Mouse (Mus musculus) adrenal gland, postnatal 36 days (tissue): ENCODE results near the gene Ltb4r2. TPM values are rescaled to one million over a fixed set of nuclear protein-coding genes. Genes with fewer than 3 reads are reported as not detected.

Experiments used
- DNase-seq, 2 experiments: peaks; one replicate each; pipeline ENCODE4 v3.0.0; 2021; ENCODE audit warnings: mixed read lengths in 1 of 2
- total RNA-seq, 2 experiments: library from RNA; stranded (reverse); gene quantifications; 2 replicates each; pipeline ENCODE4 v1.2.3; 2021

Ltb4r2 gene
- total RNA-seq, 2 experiments from 2014 or later = not detected

GRCm38 (mm10) chr14:55737086-55737687, 24.0 kb upstream of the Ltb4r2 start:
- DNase-seq = no peak

DNA sequence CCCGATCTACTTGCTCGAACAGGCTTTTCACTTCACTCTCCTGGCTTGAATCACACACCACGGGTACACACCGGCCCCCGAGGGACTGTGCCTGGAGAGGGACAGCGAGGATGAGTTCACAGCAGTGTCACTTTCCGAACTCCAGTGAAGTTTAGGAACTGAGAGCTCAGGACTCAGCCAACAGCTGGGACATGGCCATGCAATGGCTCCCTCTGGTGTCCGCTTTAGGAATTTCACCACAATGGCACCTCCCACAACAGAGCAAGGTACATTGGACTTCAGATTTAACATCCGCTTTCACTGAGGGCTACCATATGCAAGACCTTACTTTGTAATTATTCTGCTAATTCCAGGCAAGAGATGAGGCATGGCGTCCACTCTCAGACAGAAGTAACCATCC, 17.5 kb upstream of the Ltb4r2 start:
- DNase-seq = peak; percentile 87 to 90

DNA sequence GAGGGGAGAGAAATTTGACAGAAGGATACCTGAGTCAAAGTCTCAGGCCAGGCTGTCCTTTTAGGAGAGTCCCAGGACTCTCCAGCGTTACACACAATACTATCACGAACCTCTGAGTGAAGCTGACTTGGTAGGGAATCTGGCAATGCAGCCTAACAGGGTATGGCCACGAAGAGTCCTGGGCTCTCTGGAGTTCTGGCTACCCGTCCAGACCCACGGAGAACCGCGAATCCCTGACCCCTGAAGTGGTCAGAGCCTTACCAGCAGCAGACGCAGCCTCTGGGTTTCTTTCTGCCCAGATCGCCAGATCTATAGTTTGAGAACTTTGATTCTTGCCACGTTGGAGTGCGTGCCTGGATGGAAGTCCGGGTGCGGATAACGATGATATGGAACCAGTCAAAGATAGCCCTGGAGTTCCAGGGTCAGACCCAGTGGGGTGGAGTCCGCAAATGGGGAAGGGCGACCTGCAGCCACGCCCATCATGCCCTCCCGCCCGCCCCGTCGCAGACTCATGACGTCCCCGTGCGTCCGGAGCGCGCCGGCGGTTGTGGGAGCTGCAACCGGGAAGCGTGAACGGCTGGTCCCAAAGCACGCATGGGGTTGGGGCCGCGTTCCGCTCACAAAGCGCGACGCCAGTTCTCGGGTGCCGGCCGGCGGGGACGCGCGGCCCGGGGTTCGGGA, 15.9 kb upstream of the Ltb4r2 start, which contains the start of the genes Dhrs1 and Nop9:
TSS of gene Dhrs1 (minus strand) at position 511 of the 681 bp plus-strand sequence.
TSS of gene Nop9 (plus strand) at position 514 of the 681 bp plus-strand sequence.
- DNase-seq = peak; percentile 92 to 93

- DNase-seq = no peak
These were observed 15.4 kb upstream of the Ltb4r2 start for GRCm38 (mm10) chr14:55745861-55746237.

- no peak for DNase-seq
These were observed 14.0 kb upstream of the Ltb4r2 start for GRCm38 (mm10) chr14:55747051-55747847.

DNA sequence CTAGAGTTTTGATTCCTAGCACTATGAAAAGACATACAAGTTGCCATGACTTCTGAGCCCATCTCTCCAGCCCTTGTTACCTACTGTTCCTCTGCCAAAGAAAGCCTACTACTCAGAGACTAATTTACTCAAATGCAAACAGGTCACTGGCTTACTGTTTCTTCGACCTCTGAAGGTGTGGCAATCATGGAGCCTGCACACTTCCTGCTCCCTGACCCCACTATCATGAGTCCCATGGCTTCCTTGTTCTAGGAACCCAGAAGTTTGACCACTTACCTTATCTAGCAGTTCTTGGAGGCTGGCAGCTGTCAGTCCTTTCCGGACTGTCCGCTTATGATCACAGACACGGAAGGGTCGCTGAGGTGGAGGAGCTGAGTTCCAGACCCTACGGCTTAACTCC, 3.7 kb upstream of the Ltb4r2 start:
- DNase-seq = no peak

GRCm38 (mm10) chr14:55758363-55758784, 2.9 kb upstream of the Ltb4r2 start, which contains the start of gene Cideb:
Cideb (minus strand) TSS chr14:55758458.
- DNase-seq = peak; percentile 43 to 65

GRCm38 (mm10) chr14:55760156-55760555, 1.1 kb upstream of the Ltb4r2 start:
- DNase-seq = peak; percentile 85

DNA sequence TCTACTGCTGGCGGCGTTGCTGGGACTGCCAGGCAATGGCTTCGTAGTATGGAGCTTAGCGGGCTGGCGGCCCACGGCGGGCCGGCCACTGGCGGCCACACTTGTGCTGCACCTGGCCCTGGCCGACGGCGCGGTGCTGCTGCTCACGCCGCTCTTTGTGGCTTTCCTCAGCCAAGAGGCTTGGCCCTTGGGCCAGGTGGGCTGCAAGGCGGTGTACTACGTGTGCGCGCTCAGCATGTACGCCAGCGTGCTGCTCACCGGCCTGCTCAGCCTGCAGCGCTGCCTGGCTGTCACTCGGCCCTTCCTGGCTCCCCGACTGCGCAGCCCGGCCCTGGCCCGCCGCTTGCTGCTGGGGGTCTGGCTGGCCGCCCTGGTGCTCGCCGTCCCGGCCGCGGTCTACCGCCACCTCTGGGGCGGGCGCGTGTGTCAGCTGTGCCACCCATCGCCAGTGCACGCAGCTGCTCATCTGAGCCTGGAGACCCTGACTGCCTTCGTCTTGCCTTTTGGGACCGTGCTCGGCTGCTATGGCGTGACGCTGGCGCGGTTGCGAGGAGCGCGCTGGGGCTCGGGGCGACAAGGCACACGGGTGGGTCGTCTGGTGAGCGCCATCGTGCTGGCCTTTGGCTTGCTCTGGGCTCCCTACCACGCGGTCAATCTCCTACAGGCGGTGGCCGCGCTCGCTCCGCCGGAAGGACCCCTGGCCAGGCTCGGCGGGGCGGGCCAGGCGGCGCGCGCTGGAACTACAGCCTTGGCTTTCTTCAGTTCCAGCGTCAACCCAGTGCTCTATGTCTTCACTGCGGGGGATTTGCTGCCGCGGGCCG, 983 bp downstream of the Ltb4r2 start:
- DNase-seq = peak; percentile 58 to 65

GRCm38 (mm10) chr14:55763166-55763565, 1.9 kb downstream of the Ltb4r2 start:
- no peak for DNase-seq

DNA sequence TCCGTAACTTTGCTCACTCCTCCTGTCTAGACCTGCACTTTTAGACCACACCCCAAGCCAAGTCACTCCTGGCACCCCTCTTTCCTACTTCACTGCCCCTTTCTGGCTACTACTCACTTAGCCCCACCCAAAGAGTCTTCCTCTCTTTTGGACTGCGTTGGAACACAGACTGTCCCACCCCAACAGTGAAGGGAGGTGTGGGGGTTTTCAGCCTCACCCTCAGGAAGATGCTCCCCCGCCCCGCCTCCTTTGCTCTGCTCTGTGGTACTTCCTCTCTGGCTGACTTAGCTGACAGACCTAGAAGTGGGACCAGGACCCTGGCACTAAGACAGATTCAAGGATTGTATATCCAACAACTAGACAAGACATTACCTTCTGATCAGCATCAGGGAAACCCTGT, 4.5 kb downstream of the Ltb4r2 start, which contains the start of gene Ltb4r1:
TSS of gene Ltb4r1 (plus strand) at position 267 of the 400 bp plus-strand sequence.
- no peak for DNase-seq

GRCm38 (mm10) chr14:55767519-55768414, 6.5 kb downstream of the Ltb4r2 start:
- peak; percentile 64 to 76 for DNase-seq

DNA sequence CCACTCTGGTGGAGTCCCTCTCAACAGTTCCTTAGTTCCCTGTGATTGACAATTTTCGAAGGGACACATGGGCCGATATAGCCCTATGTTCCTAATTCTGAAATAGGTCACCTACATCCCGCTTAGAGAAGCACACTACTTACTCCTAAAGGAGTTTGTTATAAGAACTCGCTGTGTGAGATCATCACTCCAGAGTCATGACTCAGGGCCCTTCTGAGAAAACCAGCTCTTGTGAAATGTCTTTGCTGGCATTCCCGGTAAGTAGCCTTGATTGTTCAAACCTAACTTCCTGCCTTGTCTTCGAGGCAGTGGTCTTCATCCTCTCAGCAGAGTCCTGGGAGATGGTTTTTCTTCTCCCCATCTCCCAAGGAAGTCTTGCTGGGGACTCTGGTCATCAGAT, 7.3 kb downstream of the Ltb4r2 start:
- DNase-seq = peak in 1 of 2 experiments; percentile 26

GRCm38 (mm10) chr14:55769087-55769703, 8.0 kb downstream of the Ltb4r2 start:
- DNase-seq = no peak

DNA sequence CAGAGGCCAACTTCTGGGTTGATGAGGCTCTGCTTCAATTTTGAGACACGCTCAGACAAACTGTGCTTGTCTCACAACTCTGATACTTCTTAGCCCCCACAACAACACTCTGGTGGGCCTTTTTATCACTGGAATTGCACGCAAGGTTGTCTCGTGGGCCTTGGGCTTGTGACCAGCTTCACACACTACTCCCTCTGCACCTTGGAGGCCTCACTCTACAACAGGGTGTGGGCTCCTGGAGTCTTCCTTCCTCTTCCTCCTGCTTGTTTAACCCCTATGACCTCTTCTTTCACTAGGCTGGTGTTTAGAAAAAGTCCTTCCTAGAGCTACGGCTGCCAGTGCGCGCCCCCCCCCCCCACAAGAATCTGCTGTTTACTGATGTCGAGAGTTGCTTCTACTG, 15.5 kb downstream of the Ltb4r2 start:
- no peak for DNase-seq

GRCm38 (mm10) chr14:55777176-55777575, 15.9 kb downstream of the Ltb4r2 start:
- DNase-seq = no peak

- DNase-seq = no peak
These were observed 16.6 kb downstream of the Ltb4r2 start for GRCm38 (mm10) chr14:55777806-55778205.

DNA sequence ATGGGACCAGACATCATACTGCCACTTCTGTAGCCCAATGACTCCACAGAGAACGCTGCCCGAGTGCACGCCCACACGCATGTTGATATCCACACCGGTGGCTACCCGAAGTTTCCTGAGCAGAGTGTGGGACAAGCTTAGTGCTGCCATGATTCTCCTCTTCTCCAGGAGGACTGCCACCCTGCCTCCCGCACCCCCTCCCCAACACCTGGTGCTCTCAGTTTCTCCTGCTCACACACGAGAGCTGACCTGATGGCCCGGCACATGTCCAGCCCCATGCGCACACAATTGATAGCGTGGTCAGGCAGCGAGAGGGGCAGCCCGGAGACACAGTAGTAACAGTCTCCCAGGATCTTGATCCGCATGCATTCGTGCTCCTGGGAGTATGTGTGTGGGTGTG, 17.5 kb downstream of the Ltb4r2 start:
- DNase-seq = no peak

GRCm38 (mm10) chr14:55779656-55780055, 18.4 kb downstream of the Ltb4r2 start:
- DNase-seq = no peak

- DNase-seq = no peak
These were observed 19.5 kb downstream of the Ltb4r2 start for GRCm38 (mm10) chr14:55780736-55781135.
